Mouse (Mus musculus): ENCODE data around the gene Tnfrsf23. TPM values are rescaled to one million over a fixed set of nuclear protein-coding genes. Genes with fewer than 3 reads are reported as not detected.

The Tnfrsf23 gene
- total and polyA plus RNA-seq, 3 experiments, result 0.08 to 0.71 TPM; not detected in 1

GRCm38 (mm10) chr7:143712771-143713348 lies 27.2 kb upstream of the Tnfrsf23 start:
- Histone ChIP-seq H3K79me2 (replicated peaks; ENCODE audit: control insufficient read depth, extremely low read depth, insufficient read depth, poor library complexity, severe bottlenecking) (no peaks in the 10 kb centered on the region), H3K27me3 (replicated peaks) (peaks cover 32% of the 10 kb centered on the region), H3K4me1 (ENCODE audit: control insufficient read depth in 1 of 2, insufficient read depth in 2 of 2) (peaks cover 18 to 31% of the 10 kb centered on the region in 2 experiments), H3K36me3 (replicated peaks in 1 of 2; ENCODE audit: control insufficient read depth in 1 of 2, insufficient read depth in 1 of 2, low read length in 1 of 2) (peaks cover 0 to 10% of the 10 kb centered on the region in 2 experiments), H3K4me3 (replicated peaks in 1 of 3; ENCODE audit: low read depth in 2 of 3, low read length in 2 of 3, poor library complexity in 1 of 3) (peak overlapping the region; percentile 20 to 53 (median 35)), H3K9ac (ENCODE audit: insufficient read depth, low read depth) (peak overlapping the region; percentile 10; the same call in 1 of the 2 replicates), H3K27ac (ENCODE audit: insufficient read depth, low read depth) (peak overlapping the region; percentile 22), H3K9me3 (replicated peaks; ENCODE audit: low read length) (no peaks in the 10 kb centered on the region), H3K4me2 (ENCODE audit: insufficient read depth, low read depth, poor library complexity, severe bottlenecking) (peak overlapping the region; percentile 69)
- dilution Hi-C loops (cut with MboI; ENCODE audit: extremely low pct_ligation_motif_present, extremely low pct_unique_long_range_greater_than_20kb, low sequenced_read_pairs) (no loop called here), in situ Hi-C loops (cut with MboI; ENCODE audit: low pct_ligation_motif_present, low pct_unique_long_range_greater_than_20kb, low sequenced_read_pairs) (no loop called here)
- DNase-seq (ENCODE audit: extremely low read depth), result peak; percentile 59
- TF ChIP-seq NELFE (IDR thresholded peaks at IDR 0.05; ENCODE audit: low read depth, low read length), result no peak
- no peak for TF ChIP-seq SMC3 (IDR thresholded peaks at IDR 0.05; ENCODE audit: low read depth, low read length)
- TF ChIP-seq EP300 (IDR thresholded peaks at IDR 0.05; ENCODE audit: low read length), result peak; percentile 82
- no peak for TF ChIP-seq MAFK (IDR thresholded peaks at IDR 0.05; ENCODE audit: insufficient replicate concordance, low read length)
- no peak for TF ChIP-seq PAX5 (IDR thresholded peaks at IDR 0.05; ENCODE audit: low read length)
- TF ChIP-seq ELF1 (IDR thresholded peaks at IDR 0.05; ENCODE audit: low read depth, low read length), result peak; percentile 59
- TF ChIP-seq CHD1 (IDR thresholded peaks at IDR 0.05; ENCODE audit: low read depth, low read length), result no peak
- TF ChIP-seq MAZ (IDR thresholded peaks at IDR 0.05; ENCODE audit: low read depth, low read length), result no peak
- TF ChIP-seq CTCF (conservative IDR thresholded peaks at IDR 0.05 in 1 of 2, IDR thresholded peaks at IDR 0.05 in 1 of 2; ENCODE audit: low read depth in 2 of 2, low read length in 2 of 2), result no peak
- peak; percentile 46; the same call in 1 of the 2 replicates for TF ChIP-seq JUND (conservative IDR thresholded peaks at IDR 0.05; ENCODE audit: low read depth, low read length)
- peak; percentile 29; the same call in 1 of the 2 replicates for TF ChIP-seq ETS1 (conservative IDR thresholded peaks at IDR 0.05; ENCODE audit: low read depth, low read length)
- peak; percentile 64 for TF ChIP-seq MYC (IDR thresholded peaks at IDR 0.05; ENCODE audit: low read depth, low read length)
- TF ChIP-seq ZMIZ1 (IDR thresholded peaks at IDR 0.05; ENCODE audit: low read depth, low read length), result no peak
- peak; percentile 51; the same call in 1 of the 2 replicates for TF ChIP-seq JUN (IDR thresholded peaks at IDR 0.05; ENCODE audit: insufficient read depth, low read depth, low read length)
- TF ChIP-seq IRF4 (IDR thresholded peaks at IDR 0.05; ENCODE audit: low read depth, low read length), result peak; percentile 87
- no peak for TF ChIP-seq POLR2AphosphoS2 (IDR thresholded peaks at IDR 0.05; ENCODE audit: low read depth, low read length)
- peak; percentile 84 for TF ChIP-seq BHLHE40 (IDR thresholded peaks at IDR 0.05; ENCODE audit: low read depth, low read length)
- TF ChIP-seq MXI1 (IDR thresholded peaks at IDR 0.05; ENCODE audit: low read depth, low read length), result peak; percentile 40; the same call in 1 of the 2 replicates

- H3K4me2 ChIP-seq (ENCODE audit: insufficient read depth, low read depth, poor library complexity, severe bottlenecking), result no peak overlapping the region
- peaks cover 18 to 31% of the 10 kb centered on the region in 2 experiments for H3K4me1 ChIP-seq (ENCODE audit: control insufficient read depth in 1 of 2, insufficient read depth in 2 of 2)
- H3K36me3 ChIP-seq (replicated peaks in 1 of 2; ENCODE audit: control insufficient read depth in 1 of 2, insufficient read depth in 1 of 2, low read length in 1 of 2), result peaks cover 0 to 10% of the 10 kb centered on the region in 2 experiments
- no peak overlapping the region for H3K27ac ChIP-seq (ENCODE audit: insufficient read depth, low read depth)
- no peak for DNase-seq (ENCODE audit: extremely low read depth)
- peaks cover 26% of the 10 kb centered on the region for H3K27me3 ChIP-seq (replicated peaks)
- H3K9me3 ChIP-seq (replicated peaks; ENCODE audit: low read length), result no peaks in the 10 kb centered on the region
- H3K9ac ChIP-seq (ENCODE audit: insufficient read depth, low read depth), result no peak overlapping the region
- dilution Hi-C loops (cut with MboI; ENCODE audit: extremely low pct_ligation_motif_present, extremely low pct_unique_long_range_greater_than_20kb, low sequenced_read_pairs) (no loop called here), in situ Hi-C loops (cut with MboI; ENCODE audit: low pct_ligation_motif_present, low pct_unique_long_range_greater_than_20kb, low sequenced_read_pairs) (no loop called here)
- no peak for TF ChIP-seq ZKSCAN1 (IDR thresholded peaks at IDR 0.05; ENCODE audit: borderline replicate concordance, low read depth, low read length)
- TF ChIP-seq ZC3H11A (IDR thresholded peaks at IDR 0.05; ENCODE audit: low read depth, low read length), result no peak
- TF ChIP-seq E2F4 (IDR thresholded peaks at IDR 0.05; ENCODE audit: insufficient replicate concordance, low read depth, low read length), result no peak
- TF ChIP-seq JUN (IDR thresholded peaks at IDR 0.05; ENCODE audit: insufficient read depth, low read depth, low read length), result no peak
- TF ChIP-seq EP300 (IDR thresholded peaks at IDR 0.05; ENCODE audit: low read length), result no peak
- no peak for TF ChIP-seq MYC (IDR thresholded peaks at IDR 0.05; ENCODE audit: low read depth, low read length)
- TF ChIP-seq RAD21 (IDR thresholded peaks at IDR 0.05; ENCODE audit: low read depth, low read length), result no peak
- no peak for TF ChIP-seq CTCF (conservative IDR thresholded peaks at IDR 0.05 in 1 of 2, IDR thresholded peaks at IDR 0.05 in 1 of 2; ENCODE audit: low read depth in 2 of 2, low read length in 2 of 2)
- no peak for TF ChIP-seq MXI1 (IDR thresholded peaks at IDR 0.05; ENCODE audit: low read depth, low read length)
- no peak for TF ChIP-seq TCF12 (IDR thresholded peaks at IDR 0.05; ENCODE audit: low read depth, low read length)
- no peak for TF ChIP-seq USF1 (IDR thresholded peaks at IDR 0.05; ENCODE audit: low read depth, low read length)
- TF ChIP-seq POLR2A (IDR thresholded peaks at IDR 0.05; ENCODE audit: low read depth, low read length), result no peak
- TF ChIP-seq MAX (IDR thresholded peaks at IDR 0.05; ENCODE audit: low read length), result no peak
- no peak for TF ChIP-seq CHD1 (IDR thresholded peaks at IDR 0.05; ENCODE audit: low read depth, low read length)
- no peak for TF ChIP-seq SMC3 (IDR thresholded peaks at IDR 0.05; ENCODE audit: low read depth, low read length)
- no peak for TF ChIP-seq BHLHE40 (IDR thresholded peaks at IDR 0.05; ENCODE audit: low read depth, low read length)
- no peak for TF ChIP-seq ZMIZ1 (IDR thresholded peaks at IDR 0.05; ENCODE audit: low read depth, low read length)
- H3K4me3 ChIP-seq (replicated peaks in 1 of 3; ENCODE audit: low read depth in 2 of 3, low read length in 2 of 3, poor library complexity in 1 of 3), result no peak overlapping the region
- no peaks in the 10 kb centered on the region for H3K79me2 ChIP-seq (replicated peaks; ENCODE audit: control insufficient read depth, extremely low read depth, insufficient read depth, poor library complexity, severe bottlenecking)
Measured at GRCm38 (mm10) chr7:143712023-143712422, 26.4 kb upstream of the Tnfrsf23 start.

Measured in CH12.LX (cell line).